Mouse (Mus musculus): ENCODE measurements at regions not wholly inside any gene's neighbourhood (a gene's known extent, or its start where the extent isn't known, plus 50 kb on each side); places are given as distances from the start of the nearest gene placed in this dataset.

GRCm38 (mm10) chr2:114918420-114919332 lies 263.9 kb upstream of the Dph6 start:
- WGBS (ENCODE audit: insufficient replicate concordance) = 68% methylated on average over 16 of the region's 16 CpGs
- no peak overlapping the region for H3K9ac ChIP-seq (ENCODE audit: low read depth, low read length)
- no peak overlapping the region for H3K4me3 ChIP-seq (ENCODE audit: low read depth, low read length)
- no peak overlapping the region for H3K4me2 ChIP-seq (ENCODE audit: low read depth, low read length)
- ATAC-seq (ENCODE audit: low read depth) = no peak
- H3K9me3 ChIP-seq (replicated peaks; ENCODE audit: control insufficient read depth, low read length) = no peaks in the 10 kb centered on the region; the same call in 1 of the 2 replicates
- H3K36me3 ChIP-seq (ENCODE audit: control insufficient read depth, insufficient read depth) = no peaks in the 10 kb centered on the region
- H3K27ac ChIP-seq (ENCODE audit: low read length) = no peak overlapping the region
- no peaks in the 10 kb centered on the region for H3K27me3 ChIP-seq (ENCODE audit: control insufficient read depth, insufficient read depth, low read depth, low read length)
- H3K4me1 ChIP-seq (ENCODE audit: control insufficient read depth, low read depth, low read length) = no peaks in the 10 kb centered on the region

- WGBS (ENCODE audit: insufficient replicate concordance) = 57% methylated on average over 2 of the region's 2 CpGs
These were observed 269.1 kb upstream of the Dph6 start for GRCm38 (mm10) chr2:114923911-114924310.

GRCm38 (mm10) chr2:114935436-114935835 lies 280.7 kb upstream of the Dph6 start:
- no peaks in the 10 kb centered on the region for H3K27me3 ChIP-seq (ENCODE audit: control insufficient read depth, insufficient read depth, low read depth, low read length)
- H3K4me2 ChIP-seq (ENCODE audit: low read depth, low read length) = no peak overlapping the region
- no peaks in the 10 kb centered on the region for H3K4me1 ChIP-seq (ENCODE audit: control insufficient read depth, low read depth, low read length)
- no peak overlapping the region for H3K27ac ChIP-seq (ENCODE audit: low read length)
- no peak for ATAC-seq (ENCODE audit: low read depth)
- 56% methylated on average over 3 of the region's 3 CpGs for WGBS (ENCODE audit: insufficient replicate concordance)
- no peak overlapping the region for H3K9ac ChIP-seq (ENCODE audit: low read depth, low read length)
- no peaks in the 10 kb centered on the region for H3K9me3 ChIP-seq (replicated peaks; ENCODE audit: control insufficient read depth, low read length)
- H3K36me3 ChIP-seq (ENCODE audit: control insufficient read depth, insufficient read depth) = no peaks in the 10 kb centered on the region
- H3K4me3 ChIP-seq (ENCODE audit: low read depth, low read length) = no peak overlapping the region

More at GRCm38 (mm10) chr2:114923911-114924310, 269.1 kb upstream of the Dph6 start:
- no peaks in the 10 kb centered on the region for H3K27me3 ChIP-seq (ENCODE audit: control insufficient read depth, insufficient read depth, low read depth, low read length)
- H3K4me3 ChIP-seq (ENCODE audit: low read depth, low read length) = no peak overlapping the region
- H3K9ac ChIP-seq (ENCODE audit: low read depth, low read length) = no peak overlapping the region
- H3K9me3 ChIP-seq (replicated peaks; ENCODE audit: control insufficient read depth, low read length) = no peaks in the 10 kb centered on the region; the same call in 1 of the 2 replicates
- H3K27ac ChIP-seq (ENCODE audit: low read length) = no peak overlapping the region
- no peaks in the 10 kb centered on the region for H3K36me3 ChIP-seq (ENCODE audit: control insufficient read depth, insufficient read depth)
- no peak for ATAC-seq (ENCODE audit: low read depth)
- H3K4me1 ChIP-seq (ENCODE audit: control insufficient read depth, low read depth, low read length) = no peaks in the 10 kb centered on the region
- no peak overlapping the region for H3K4me2 ChIP-seq (ENCODE audit: low read depth, low read length)

GRCm38 (mm10) chr2:114938416-114939147 lies 283.8 kb upstream of the Dph6 start:
- Histone ChIP-seq H3K4me3 (ENCODE audit: low read depth, low read length) (no peak overlapping the region), H3K4me2 (ENCODE audit: low read depth, low read length) (no peak overlapping the region), H3K27me3 (ENCODE audit: control insufficient read depth, insufficient read depth, low read depth, low read length) (no peaks in the 10 kb centered on the region), H3K9ac (ENCODE audit: low read depth, low read length) (no peak overlapping the region), H3K36me3 (ENCODE audit: control insufficient read depth, insufficient read depth) (no peaks in the 10 kb centered on the region), H3K4me1 (ENCODE audit: control insufficient read depth, low read depth, low read length) (no peaks in the 10 kb centered on the region), H3K9me3 (replicated peaks; ENCODE audit: control insufficient read depth, low read length) (no peaks in the 10 kb centered on the region), H3K27ac (ENCODE audit: low read length) (no peak overlapping the region)
- ATAC-seq (ENCODE audit: low read depth) = no peak
- 36% methylated on average over 7 of the region's 7 CpGs for WGBS (ENCODE audit: insufficient replicate concordance)

- Histone ChIP-seq H3K4me2 (ENCODE audit: low read depth, low read length) (no peak overlapping the region), H3K9me3 (replicated peaks; ENCODE audit: control insufficient read depth, low read length) (no peaks in the 10 kb centered on the region), H3K27me3 (ENCODE audit: control insufficient read depth, insufficient read depth, low read depth, low read length) (no peaks in the 10 kb centered on the region), H3K4me1 (ENCODE audit: control insufficient read depth, low read depth, low read length) (no peaks in the 10 kb centered on the region), H3K36me3 (ENCODE audit: control insufficient read depth, insufficient read depth) (no peaks in the 10 kb centered on the region), H3K9ac (ENCODE audit: low read depth, low read length) (no peak overlapping the region), H3K4me3 (ENCODE audit: low read depth, low read length) (no peak overlapping the region), H3K27ac (ENCODE audit: low read length) (no peak overlapping the region)
- 48% methylated on average over 3 of the region's 3 CpGs for WGBS (ENCODE audit: insufficient replicate concordance)
- no peak for ATAC-seq (ENCODE audit: low read depth)
These were observed 311.3 kb upstream of the Dph6 start for GRCm38 (mm10) chr2:114966111-114966510.

- H3K9me3 ChIP-seq (replicated peaks; ENCODE audit: control insufficient read depth, low read length) = no peaks in the 10 kb centered on the region
- H3K27me3 ChIP-seq (ENCODE audit: control insufficient read depth, insufficient read depth, low read depth, low read length) = no peaks in the 10 kb centered on the region
- H3K27ac ChIP-seq (ENCODE audit: low read length) = no peak overlapping the region
- H3K4me2 ChIP-seq (ENCODE audit: low read depth, low read length) = no peak overlapping the region
- H3K4me3 ChIP-seq (ENCODE audit: low read depth, low read length) = no peak overlapping the region
- H3K36me3 ChIP-seq (ENCODE audit: control insufficient read depth, insufficient read depth) = no peaks in the 10 kb centered on the region
- H3K4me1 ChIP-seq (ENCODE audit: control insufficient read depth, low read depth, low read length) = no peaks in the 10 kb centered on the region
- no peak for ATAC-seq (ENCODE audit: low read depth)
- H3K9ac ChIP-seq (ENCODE audit: low read depth, low read length) = no peak overlapping the region
- WGBS (ENCODE audit: insufficient replicate concordance) = 39% methylated on average over 1 of the region's 1 CpGs
These were observed 313.9 kb upstream of the Dph6 start for GRCm38 (mm10) chr2:114968651-114969050.

- Histone ChIP-seq H3K9ac (ENCODE audit: low read depth, low read length) (no peak overlapping the region), H3K27ac (ENCODE audit: low read length) (no peak overlapping the region), H3K4me2 (ENCODE audit: low read depth, low read length) (no peak overlapping the region), H3K9me3 (replicated peaks; ENCODE audit: control insufficient read depth, low read length) (no peaks in the 10 kb centered on the region), H3K27me3 (ENCODE audit: control insufficient read depth, insufficient read depth, low read depth, low read length) (no peaks in the 10 kb centered on the region), H3K4me1 (ENCODE audit: control insufficient read depth, low read depth, low read length) (no peaks in the 10 kb centered on the region), H3K36me3 (ENCODE audit: control insufficient read depth, insufficient read depth) (no peaks in the 10 kb centered on the region), H3K4me3 (ENCODE audit: low read depth, low read length) (no peak overlapping the region)
- ATAC-seq (ENCODE audit: low read depth) = no peak
These were observed 338.7 kb upstream of the Dph6 start for GRCm38 (mm10) chr2:114993419-114993818.

- no peak overlapping the region for H3K4me3 ChIP-seq (ENCODE audit: low read depth, low read length)
- WGBS (ENCODE audit: insufficient replicate concordance) = 60% methylated on average over 2 of the region's 2 CpGs
- H3K27ac ChIP-seq (ENCODE audit: low read length) = no peak overlapping the region
- H3K27me3 ChIP-seq (ENCODE audit: control insufficient read depth, insufficient read depth, low read depth, low read length) = no peaks in the 10 kb centered on the region
- H3K36me3 ChIP-seq (ENCODE audit: control insufficient read depth, insufficient read depth) = no peaks in the 10 kb centered on the region
- no peak overlapping the region for H3K4me2 ChIP-seq (ENCODE audit: low read depth, low read length)
- H3K9me3 ChIP-seq (replicated peaks; ENCODE audit: control insufficient read depth, low read length) = no peaks in the 10 kb centered on the region
- H3K9ac ChIP-seq (ENCODE audit: low read depth, low read length) = no peak overlapping the region
- ATAC-seq (ENCODE audit: low read depth) = no peak
- H3K4me1 ChIP-seq (ENCODE audit: control insufficient read depth, low read depth, low read length) = no peaks in the 10 kb centered on the region
These were observed 339.1 kb upstream of the Dph6 start for GRCm38 (mm10) chr2:114993882-114994281.

All from liver, embryonic 16.5 days (tissue).